Mouse (Mus musculus) lung, embryonic 16.5 days (tissue): ENCODE results near the gene Gja8. TPM values are rescaled to one million over a fixed set of nuclear protein-coding genes. Genes with fewer than 3 reads are reported as not detected.

ENCODE experiments used
- ATAC-seq: fragments of 200-750 bp; cut with Nextera tagmentation; 2 replicates; pipeline ENCODE4 v1.8.0; 2017; ENCODE audit warnings: low read depth, mild to moderate bottlenecking, moderate library complexity
- H3K27ac ChIP-seq: fragments of 300-500 bp; sonication (generic); 2 replicates; pipeline ENCODE4 v1.5.1; 2014; ENCODE audit warnings: mild to moderate bottlenecking, control low read depth, low read length
- H3K27me3 ChIP-seq: fragments of 300-500 bp; sonication (generic); 2 replicates; pipeline ENCODE4 v1.6.1; 2014; ENCODE audit warnings: low read depth, low read length, mixed read lengths; ENCODE audit not compliant: control insufficient read depth, insufficient read depth
- H3K36me3 ChIP-seq: fragments of 300-500 bp; sonication (generic); 2 replicates; pipeline ENCODE4 v1.6.1; 2014; ENCODE audit warnings: low read length; ENCODE audit not compliant: control insufficient read depth, insufficient read depth
- H3K4me1 ChIP-seq: fragments of 300-500 bp; sonication (generic); replicated peaks from 2 replicates; pipeline ENCODE4 v1.6.1; 2014; ENCODE audit warnings: low read length, mixed read lengths; ENCODE audit not compliant: control insufficient read depth, insufficient read depth
- H3K4me2 ChIP-seq: fragments of 300-500 bp; sonication (generic); 2 replicates; pipeline ENCODE4 v1.6.1; 2014; ENCODE audit warnings: low read depth, low read length, control low read depth
- H3K4me3 ChIP-seq: fragments of 300-500 bp; sonication (generic); 2 replicates; pipeline ENCODE4 v1.5.1; 2014; ENCODE audit warnings: mild to moderate bottlenecking, low read length, control low read depth
- H3K9ac ChIP-seq: fragments of 300-500 bp; sonication (generic); 2 replicates; pipeline ENCODE4 v1.6.1; 2014; ENCODE audit warnings: low read length, control low read depth
- H3K9me3 ChIP-seq: fragments of 300-500 bp; sonication (generic); 2 replicates; pipeline ENCODE4 v1.6.1; 2016; ENCODE audit warnings: low read length; ENCODE audit not compliant: control insufficient read depth
- WGBS: fragments of 180-500 bp; shearing (Covaris S2); extraction: QIAGEN DNeasy Blood & Tissue Kit; methylation state at CpG from one replicate; pipeline ENCODE4 v1.1.7; 2014; 5-methylcytosine and 5-hydroxymethylcytosine counted together
- polyA plus RNA-seq: library from polyadenylated mRNA; unstranded; fragments of >200 nt; fragmentation: Nextera tagmentation; extraction: Ambion mirVana; gene quantifications from 2 replicates; pipeline ENCODE4 v1.2.1, GENCODE M21; 2015

The Gja8 gene
- polyA plus RNA-seq, 1 experiment from 2014 or later: not detected

GRCm38 (mm10) chr3:96882061-96882849, 43.6 kb downstream of the Gja8 start:
- H3K4me2 ChIP-seq: no peak overlapping the region
- H3K4me3 ChIP-seq: no peak overlapping the region
- H3K9ac ChIP-seq: no peak overlapping the region
- H3K36me3 ChIP-seq: no peaks in the 10 kb centered on the region
- no peak for ATAC-seq
- H3K27me3 ChIP-seq: no peaks in the 10 kb centered on the region
- no peaks in the 10 kb centered on the region for H3K9me3 ChIP-seq
- H3K27ac ChIP-seq: no peak overlapping the region
- H3K4me1 ChIP-seq: no peaks in the 10 kb centered on the region
- 90% methylated on average over 14 of the region's 14 CpGs for WGBS

GRCm38 (mm10) chr3:96881557-96881956, 44.3 kb downstream of the Gja8 start:
- 78% methylated on average over 6 of the region's 6 CpGs for WGBS
- ATAC-seq: no peak
- Histone ChIP-seq H3K4me1 (no peaks in the 10 kb centered on the region), H3K27ac (no peak overlapping the region), H3K36me3 (no peaks in the 10 kb centered on the region), H3K4me3 (no peak overlapping the region), H3K9me3 (no peaks in the 10 kb centered on the region), H3K4me2 (no peak overlapping the region), H3K27me3 (no peaks in the 10 kb centered on the region), H3K9ac (no peak overlapping the region)

DNA sequence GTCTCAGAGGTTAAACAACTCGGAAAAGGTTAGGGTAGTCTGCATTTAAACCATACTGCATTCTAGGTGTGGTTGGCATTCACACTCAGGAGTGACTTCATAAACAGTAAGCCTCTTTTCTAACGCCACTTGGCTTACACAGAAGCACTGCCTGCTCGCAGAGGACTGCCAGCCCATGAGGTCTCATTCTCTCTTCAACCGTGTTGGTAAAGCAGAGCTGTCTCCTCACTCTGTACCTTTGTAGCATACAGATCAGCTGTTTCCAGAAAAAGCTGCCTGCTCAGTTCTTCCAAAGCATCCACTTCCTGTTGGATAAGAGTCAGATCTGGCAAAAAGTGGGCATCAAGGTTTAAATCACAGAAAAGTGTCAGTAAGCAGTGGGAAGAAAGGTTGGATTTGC, 45.4 kb downstream of the Gja8 start:
- ATAC-seq: no peak
- Histone ChIP-seq H3K36me3 (peaks cover 3% of the 10 kb centered on the region; the same call in 1 of the 2 replicates), H3K27me3 (no peaks in the 10 kb centered on the region), H3K4me1 (no peaks in the 10 kb centered on the region), H3K9me3 (no peaks in the 10 kb centered on the region), H3K9ac (no peak overlapping the region), H3K4me3 (no peak overlapping the region), H3K27ac (no peak overlapping the region), H3K4me2 (no peak overlapping the region)
- WGBS: 78% methylated on average over 4 of the region's 4 CpGs

- Histone ChIP-seq H3K4me3 (no peak overlapping the region), H3K36me3 (peaks cover 4% of the 10 kb centered on the region; the same call in 1 of the 2 replicates), H3K4me2 (no peak overlapping the region), H3K27ac (no peak overlapping the region), H3K27me3 (no peaks in the 10 kb centered on the region), H3K9me3 (no peaks in the 10 kb centered on the region), H3K4me1 (no peaks in the 10 kb centered on the region), H3K9ac (no peak overlapping the region)
- no peak for ATAC-seq
- 83% methylated on average over 9 of the region's 9 CpGs for WGBS
Observed at GRCm38 (mm10) chr3:96879536-96879935, 46.3 kb downstream of the Gja8 start.

DNA sequence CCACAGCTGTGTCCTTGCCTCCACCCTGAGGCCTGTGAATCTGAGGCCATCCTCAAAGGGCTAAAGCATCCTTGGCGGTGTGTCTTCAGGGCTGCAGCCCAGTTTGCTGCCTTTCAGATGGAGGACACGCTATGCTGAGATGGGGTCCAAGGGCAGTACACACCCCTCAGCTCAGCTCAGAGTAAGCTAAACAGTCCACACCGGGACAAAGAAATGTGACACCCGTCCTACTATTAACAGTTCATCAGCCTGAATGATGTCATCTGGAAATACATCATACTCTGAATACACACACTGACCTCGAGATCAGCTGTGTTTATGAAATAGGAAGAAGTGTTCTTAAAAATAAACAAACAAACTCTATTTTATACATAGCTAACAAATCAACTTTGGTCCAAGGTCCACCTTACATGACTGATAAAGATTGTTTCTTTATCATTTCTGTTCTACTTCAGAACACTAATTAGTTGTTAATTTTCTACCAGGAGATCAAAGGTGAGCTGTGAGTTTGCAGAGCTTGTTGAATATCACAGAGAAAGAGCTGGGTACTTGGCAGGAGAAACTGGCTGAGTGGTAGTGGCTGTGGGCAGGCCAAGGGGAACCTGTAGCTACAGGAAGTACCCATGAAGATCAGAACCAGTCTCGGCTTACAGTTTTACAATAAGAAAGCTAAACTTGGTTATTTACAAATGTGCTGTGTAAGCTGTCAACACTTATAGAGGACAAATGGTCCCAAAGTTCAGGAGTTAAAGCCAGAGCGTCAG, 50.8 kb downstream of the Gja8 start:
- Histone ChIP-seq H3K9ac (no peak overlapping the region), H3K9me3 (no peaks in the 10 kb centered on the region), H3K4me3 (no peak overlapping the region), H3K4me2 (no peak overlapping the region), H3K27me3 (no peaks in the 10 kb centered on the region), H3K27ac (no peak overlapping the region), H3K36me3 (peaks cover 21% of the 10 kb centered on the region), H3K4me1 (no peaks in the 10 kb centered on the region)
- ATAC-seq: no peak
- WGBS: 42% methylated on average over 7 of the region's 7 CpGs

GRCm38 (mm10) chr3:96872501-96872900, 53.3 kb downstream of the Gja8 start:
- no peak for ATAC-seq
- Histone ChIP-seq H3K36me3 (peaks cover 26% of the 10 kb centered on the region), H3K27me3 (no peaks in the 10 kb centered on the region)

DNA sequence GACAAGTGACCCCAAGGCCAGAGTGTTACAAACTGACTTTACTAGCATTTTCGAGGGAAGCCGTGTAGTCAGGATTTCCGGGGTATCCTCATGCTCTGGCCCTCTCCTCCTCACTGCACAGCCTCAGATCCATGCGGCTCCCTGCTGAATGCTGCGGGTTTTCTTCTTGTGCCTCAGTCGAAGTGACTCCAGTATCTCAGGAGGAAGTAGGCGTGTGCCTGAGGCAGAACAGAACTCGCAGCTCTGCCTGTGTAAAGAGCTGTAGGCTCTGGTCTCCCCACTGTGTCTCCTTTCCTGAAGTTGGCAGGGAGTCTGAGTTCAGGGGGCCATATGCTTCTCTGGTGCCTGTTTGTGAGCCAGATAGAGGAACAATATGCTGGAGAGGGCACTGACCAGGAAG, 54.8 kb downstream of the Gja8 start:
- Histone ChIP-seq H3K9ac (no peak overlapping the region), H3K36me3 (peaks cover 26% of the 10 kb centered on the region), H3K4me3 (no peak overlapping the region), H3K4me1 (no peaks in the 10 kb centered on the region), H3K27me3 (no peaks in the 10 kb centered on the region), H3K9me3 (no peaks in the 10 kb centered on the region), H3K4me2 (no peak overlapping the region), H3K27ac (no peak overlapping the region)
- WGBS: 84% methylated on average over 8 of the region's 8 CpGs
- ATAC-seq: no peak

More at GRCm38 (mm10) chr3:96872501-96872900, 53.3 kb downstream of the Gja8 start:
- WGBS: 93% methylated on average over 8 of the region's 8 CpGs
- Histone ChIP-seq H3K4me3 (no peak overlapping the region), H3K4me1 (no peaks in the 10 kb centered on the region), H3K4me2 (no peak overlapping the region), H3K27ac (no peak overlapping the region), H3K9ac (no peak overlapping the region), H3K9me3 (no peaks in the 10 kb centered on the region)

DNA sequence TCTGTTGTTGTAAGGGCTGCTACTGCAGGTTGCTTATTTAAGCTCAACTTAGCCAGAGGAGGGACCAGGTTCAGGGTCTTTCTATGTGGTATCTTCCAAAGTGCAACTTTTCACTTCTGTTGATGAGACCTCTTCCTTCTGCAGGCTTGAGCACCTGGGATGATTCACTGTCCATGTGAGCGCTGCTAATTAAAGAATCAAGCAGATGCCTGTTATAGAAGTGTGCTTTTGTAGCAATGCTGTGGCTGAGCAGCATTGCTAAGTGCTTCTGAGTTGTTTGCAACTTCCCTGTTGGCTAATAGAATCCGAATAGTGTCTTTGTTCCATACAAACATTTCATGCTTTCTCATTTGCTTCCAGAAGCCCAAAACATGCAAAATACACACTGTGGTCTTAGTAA, 55.5 kb downstream of the Gja8 start:
- WGBS: 93% methylated on average over 2 of the region's 2 CpGs
- Histone ChIP-seq H3K4me3 (no peak overlapping the region), H3K4me2 (no peak overlapping the region), H3K27me3 (no peaks in the 10 kb centered on the region), H3K27ac (no peak overlapping the region), H3K36me3 (peaks cover 22% of the 10 kb centered on the region), H3K9me3 (no peaks in the 10 kb centered on the region), H3K4me1 (no peaks in the 10 kb centered on the region), H3K9ac (no peak overlapping the region)
- no peak for ATAC-seq

GRCm38 (mm10) chr3:96869091-96869490, 56.7 kb downstream of the Gja8 start:
- H3K27ac ChIP-seq: no peak overlapping the region
- H3K36me3 ChIP-seq: peaks cover 22% of the 10 kb centered on the region
- H3K9me3 ChIP-seq: no peaks in the 10 kb centered on the region
- H3K4me1 ChIP-seq: no peaks in the 10 kb centered on the region
- no peak overlapping the region for H3K4me2 ChIP-seq
- 95% methylated on average over 7 of the region's 7 CpGs for WGBS
- H3K9ac ChIP-seq: no peak overlapping the region
- no peak overlapping the region for H3K4me3 ChIP-seq
- ATAC-seq: no peak
- H3K27me3 ChIP-seq: no peaks in the 10 kb centered on the region
